8 mouse cellular contexts compared by ENCODE assay signal in genomic region chr9:123925101-123925946, GRCm38 (mm10). TPM values are rescaled to one million over a fixed set of nuclear protein-coding genes. Genes with fewer than 3 reads are reported as not detected.
DNase-seq lines count a peak whose midpoint lies in the region; ATAC-seq and TF ChIP-seq lines count a peak whose summit lies in the region.

No protein-coding gene starts in this region.

- H3K27ac ChIP-seq in bone marrow macrophage, adult 2 months (ENCODE audit: insufficient read depth, low read depth, low read length): peak overlapping the region; percentile 96
- peak overlapping the region; percentile 95 for H3K27ac ChIP-seq in heart, embryonic 11.5 days (ENCODE audit: low read depth, low read length)
- H3K27ac ChIP-seq in kidney, embryonic 15.5 days: peak overlapping the region; percentile 93
- H3K27ac ChIP-seq in liver, embryonic 11.5 days (ENCODE audit: low read depth, low read length): peak overlapping the region; percentile 97

- TF ChIP-seq POLR2A in bone marrow macrophage, adult 2 months (IDR thresholded peaks at IDR 0.05; ENCODE audit: borderline replicate concordance, low read depth, low read length): no peak

- peak; percentile 86 for ATAC-seq in heart, embryonic 11.5 days (replicated peaks; ENCODE audit: insufficient number of reproducible peaks, low FRiP score, low TSS enrichment)
- ATAC-seq in kidney, embryonic 15.5 days (replicated peaks; ENCODE audit: low FRiP score): peak; percentile 89
- peak; percentile 70 for ATAC-seq in liver, embryonic 11.5 days (replicated peaks; ENCODE audit: low FRiP score)
- ATAC-seq in monocyte, adult 5-6 weeks (replicated peaks; ENCODE audit: insufficient number of reproducible peaks, low FRiP score, low TSS enrichment, poor library complexity, severe bottlenecking): peak; percentile 38

- H3K27me3 ChIP-seq in erythroblast, embryonic 14.5 days (ENCODE audit: control insufficient read depth): no peaks in the 10 kb centered on the region
- no peaks in the 10 kb centered on the region for H3K27me3 ChIP-seq in heart, embryonic 11.5 days (ENCODE audit: control insufficient read depth, insufficient read depth, low read length)
- H3K27me3 ChIP-seq in kidney, embryonic 15.5 days: peaks cover 8% of the 10 kb centered on the region; the same call in 1 of the 2 replicates
- H3K27me3 ChIP-seq in liver, embryonic 11.5 days (replicated peaks; ENCODE audit: control insufficient read depth, insufficient read depth, low read length): no peaks in the 10 kb centered on the region

- peak overlapping the region; percentile 83 for H3K9ac ChIP-seq in heart, embryonic 11.5 days (ENCODE audit: low read depth, low read length)
- H3K9ac ChIP-seq in kidney, embryonic 15.5 days: peak overlapping the region; percentile 64
- peak overlapping the region; percentile 80 for H3K9ac ChIP-seq in liver, embryonic 11.5 days (ENCODE audit: low read depth, low read length)

- H3K4me1 ChIP-seq in bone marrow macrophage, adult 2 months (ENCODE audit: control insufficient read depth, insufficient read depth, low read length): peaks cover 34% of the 10 kb centered on the region
- H3K4me1 ChIP-seq in erythroblast, embryonic 14.5 days (ENCODE audit: control insufficient read depth): peaks cover 61% of the 10 kb centered on the region
- H3K4me1 ChIP-seq in heart, embryonic 11.5 days (ENCODE audit: control insufficient read depth, insufficient read depth, low read length): peaks cover 9% of the 10 kb centered on the region; the same call in 1 of the 2 replicates
- peaks cover 34% of the 10 kb centered on the region for H3K4me1 ChIP-seq in kidney, embryonic 15.5 days
- H3K4me1 ChIP-seq in liver, embryonic 11.5 days (replicated peaks; ENCODE audit: control insufficient read depth, insufficient read depth, low read length): peaks cover 21% of the 10 kb centered on the region

- peak; percentile 32; the same call in 1 of the 2 replicates for TF ChIP-seq CTCF in bone marrow macrophage, adult 2 months (IDR thresholded peaks at IDR 0.05; ENCODE audit: low read depth, low read length)

- H3K4me3 ChIP-seq in bone marrow macrophage, adult 2 months (ENCODE audit: insufficient read depth, low read length): peak overlapping the region; percentile 96
- peak overlapping the region; percentile 75 for H3K4me3 ChIP-seq in erythroblast, embryonic 14.5 days (replicated peaks)
- H3K4me3 ChIP-seq in heart, embryonic 11.5 days (ENCODE audit: low read depth, low read length): peak overlapping the region; percentile 56
- H3K4me3 ChIP-seq in kidney, embryonic 15.5 days (replicated peaks): peak overlapping the region; percentile 64
- H3K4me3 ChIP-seq in liver, embryonic 11.5 days (ENCODE audit: low read depth, low read length): peak overlapping the region; percentile 71

- peak; percentile 89 to 90 for DNase-seq in B cell, adult 2 months
- DNase-seq in liver, embryonic 11.5 days (ENCODE audit: low spot score): peak; percentile 84
- DNase-seq in spleen, postnatal 4 days (ENCODE audit: low spot score in 2 of 2): peak; percentile 81 to 94

- no peaks in the 10 kb centered on the region for H3K36me3 ChIP-seq in erythroblast, embryonic 14.5 days (ENCODE audit: control insufficient read depth)
- no peaks in the 10 kb centered on the region for H3K36me3 ChIP-seq in heart, embryonic 11.5 days (ENCODE audit: control insufficient read depth, insufficient read depth, low read length)
- no peaks in the 10 kb centered on the region for H3K36me3 ChIP-seq in kidney, embryonic 15.5 days
- H3K36me3 ChIP-seq in liver, embryonic 11.5 days (ENCODE audit: control insufficient read depth, insufficient read depth, low read length): no peaks in the 10 kb centered on the region

- peak overlapping the region; percentile 80 for H3K4me2 ChIP-seq in heart, embryonic 11.5 days
- peak overlapping the region; percentile 89 for H3K4me2 ChIP-seq in kidney, embryonic 15.5 days
- peak overlapping the region; percentile 95 for H3K4me2 ChIP-seq in liver, embryonic 11.5 days

- WGBS in heart, embryonic 11.5 days (ENCODE audit: insufficient replicate concordance): 7% methylated on average over 39 of the region's 44 CpGs
- WGBS in kidney, embryonic 15.5 days: 5% methylated on average over 44 of the region's 44 CpGs
- 3% methylated on average over 44 of the region's 44 CpGs for WGBS in liver, embryonic 11.5 days

- H3K9me3 ChIP-seq in erythroblast, embryonic 14.5 days (ENCODE audit: control insufficient read depth, low read length): 0 out of 2 replicates have a peak, but pooled peaks cover 2% of the 10 kb centered on the region
- H3K9me3 ChIP-seq in heart, embryonic 11.5 days (replicated peaks; ENCODE audit: control insufficient read depth, low read length): no peaks in the 10 kb centered on the region
- H3K9me3 ChIP-seq in kidney, embryonic 15.5 days (replicated peaks): no peaks in the 10 kb centered on the region
- H3K9me3 ChIP-seq in liver, embryonic 11.5 days (ENCODE audit: control insufficient read depth, low read length): no peaks in the 10 kb centered on the region

RNA-seq across cellular contexts. Expression of gene Ccr1, which starts 43.2 kb away (rescaled TPM):
- 6.0 and 6.5 TPM in 2 replicates for polyA plus RNA-seq in bone marrow macrophage, adult 2 months (2012; ENCODE audit: insufficient read depth, insufficient read length, missing spikeins)
- polyA plus RNA-seq in erythroblast, embryonic 14.5 days (2012): not detected in 2 replicates
- polyA plus RNA-seq in heart, embryonic 11.5 days (2014; fragmentation: Nextera tagmentation; extraction: Ambion mirVana): 0.80 and 0.92 TPM in 2 replicates
- polyA plus RNA-seq in kidney, embryonic 15.5 days (2015; fragmentation: Nextera tagmentation; extraction: Ambion mirVana): 1.9 and 2.7 TPM in 2 replicates
- 1.9 and 2.0 TPM in 2 replicates for polyA plus RNA-seq in liver, embryonic 11.5 days (2014; fragmentation: Nextera tagmentation; extraction: Ambion mirVana)
- total RNA-seq in monocyte, adult 5-6 weeks (2017): 3.8 to 22.9 TPM (median 22.1 TPM) in 3 replicates

RNA-seq across cellular contexts. Expression of gene Ccr1l1, which starts 52.9 kb away (rescaled TPM):
- 1.3 TPM in 1 of 2 replicates, not detected in the other for polyA plus RNA-seq in bone marrow macrophage, adult 2 months (2012; ENCODE audit: insufficient read depth, insufficient read length, missing spikeins)
- polyA plus RNA-seq in erythroblast, embryonic 14.5 days (2012): not detected in 2 replicates
- not detected in 2 replicates for polyA plus RNA-seq in heart, embryonic 11.5 days (2014; fragmentation: Nextera tagmentation; extraction: Ambion mirVana)
- polyA plus RNA-seq in kidney, embryonic 15.5 days (2015; fragmentation: Nextera tagmentation; extraction: Ambion mirVana): not detected in 2 replicates
- polyA plus RNA-seq in liver, embryonic 11.5 days (2014; fragmentation: Nextera tagmentation; extraction: Ambion mirVana): not detected in 2 replicates
- not detected in 3 replicates for total RNA-seq in monocyte, adult 5-6 weeks (2017)

Comparison
In these comparisons a context has a peak if more than half of its experiments do, and no peak if none do; other contexts are left out.
1. Peak in every context shown above with its lines: DNase-seq, ATAC-seq, H3K4me3 ChIP-seq and H3K27ac ChIP-seq.
2. ATAC-seq: peak in every context shown above with its lines; median percentile 89 in kidney, embryonic 15.5 days; 86 in heart, embryonic 11.5 days; 70 in liver, embryonic 11.5 days; 38 in monocyte, adult 5-6 weeks.